Mouse (Mus musculus) gastrocnemius, adult 2 months (tissue): ENCODE measurements around the gene Hils1. TPM values are rescaled to one million over a fixed set of nuclear protein-coding genes. Genes with fewer than 3 reads are reported as not detected.
"Not testable (repeated sequence)": the region's sequence is repeated elsewhere in the genome, so short reads cannot be mapped to it uniquely, and the experiment has no call there.

Source experiments
- DNase-seq: peaks from one replicate; pipeline ENCODE4 v3.0.0; 2022
- H3K27ac ChIP-seq: fragments of 200-600 bp; 2 replicates; pipeline ENCODE4 v1.8.1; 2022; ENCODE audit warnings: mild to moderate bottlenecking
- H3K4me3 ChIP-seq: fragments of 200-600 bp; 2 replicates; pipeline ENCODE4 v1.8.1; 2022; ENCODE audit warnings: mild to moderate bottlenecking, moderate library complexity
- CTCF ChIP-seq: fragments of 200-600 bp; IDR thresholded peaks from 2 replicates; pipeline ENCODE4 v1.8.1; 2022; ENCODE audit warnings: antibody characterized with exemption, mild to moderate bottlenecking, moderate library complexity
- intact Hi-C: fragments of 180-260 bp; cut with DNase I; formaldehyde crosslinking; loops from one replicate; pipeline ENCODE4 v1.15.1; 2025
- total RNA-seq, 2 experiments: library from RNA; stranded (reverse); gene quantifications; 2 replicates each; pipeline ENCODE4 v1.2.3; 2021

Gene Hils1
- total RNA-seq, 2 experiments from 2014 or later, result not detected

DNA sequence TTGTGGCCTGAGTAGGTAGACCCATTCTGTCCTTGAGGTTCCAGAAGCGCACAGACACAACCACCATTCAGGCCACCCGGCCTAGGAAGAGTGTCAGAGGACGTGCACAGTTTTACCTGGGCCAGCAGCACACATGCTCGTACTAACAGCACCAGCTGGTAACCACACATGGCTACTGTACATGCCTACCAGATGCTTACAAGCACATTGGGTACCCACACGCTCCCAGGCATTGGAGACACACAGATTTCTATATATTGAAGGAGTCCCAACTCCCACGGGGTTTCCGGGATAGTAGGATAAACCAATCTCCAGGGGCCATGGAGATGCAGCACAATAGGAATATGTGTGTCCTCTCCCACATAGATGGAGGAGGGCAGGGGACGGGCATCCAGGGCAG, 35.3 kb downstream of the Hils1 start:
- no peak for TF ChIP-seq CTCF
- no peak overlapping the region for H3K4me3 ChIP-seq
- peak; percentile 14 for DNase-seq
- H3K27ac ChIP-seq, result no peak overlapping the region
- intact Hi-C loops, result no loop called here

DNA sequence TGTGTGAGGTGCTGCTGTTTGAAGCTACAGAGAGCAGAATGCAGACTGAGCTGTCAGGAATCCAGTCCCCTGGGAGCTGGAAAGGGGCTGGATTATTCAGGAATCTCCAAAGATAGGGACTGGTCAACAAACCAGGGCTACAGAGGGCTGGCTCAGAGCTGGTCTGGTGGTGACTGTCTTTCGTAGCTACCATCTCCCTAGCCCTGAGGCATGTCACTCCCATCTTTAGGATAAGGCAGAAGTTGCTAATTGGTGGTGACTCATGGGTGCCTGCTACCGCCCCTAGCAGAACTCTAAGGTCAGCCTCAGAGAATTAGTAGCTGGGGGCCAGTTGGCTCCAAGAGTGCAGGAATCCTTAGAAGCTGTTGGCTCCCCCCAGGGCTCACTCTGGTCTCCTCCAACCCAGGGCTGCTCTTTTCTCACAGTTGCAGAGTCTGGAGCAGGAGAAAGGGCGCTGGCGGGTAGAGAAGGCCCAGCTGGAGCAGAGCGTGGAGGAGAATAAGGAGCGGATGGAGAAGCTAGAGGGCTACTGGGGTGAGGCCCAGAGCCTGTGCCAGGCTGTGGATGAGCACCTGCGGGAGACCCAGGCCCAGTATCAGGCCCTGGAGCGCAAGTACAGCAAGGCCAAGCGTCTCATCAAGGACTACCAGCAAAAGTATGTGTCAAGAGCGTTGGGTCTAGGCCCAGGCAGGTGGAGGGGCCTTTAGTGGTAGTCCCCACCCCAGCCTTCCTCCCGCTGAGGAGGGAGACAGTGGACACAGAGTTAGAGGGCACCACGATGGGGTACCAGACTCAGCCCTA, 36.9 kb downstream of the Hils1 start:
- Histone ChIP-seq H3K4me3 (no peak overlapping the region), H3K27ac (peak overlapping the region; percentile 31)
- intact Hi-C loops, result no loop called here
- no peak for TF ChIP-seq CTCF
- peak; percentile 35 for DNase-seq

DNA sequence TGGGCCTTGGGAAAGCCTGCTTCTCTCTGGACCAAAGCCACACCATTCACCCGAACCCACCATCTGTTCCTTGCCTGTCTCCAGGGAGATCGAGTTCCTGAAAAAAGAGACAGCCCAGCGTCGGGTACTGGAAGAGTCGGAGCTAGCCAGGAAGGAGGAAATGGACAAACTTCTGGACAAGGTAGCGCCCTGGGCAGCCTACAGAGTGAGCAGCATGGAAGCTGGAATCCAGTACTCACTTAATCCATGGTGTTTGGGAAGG, 37.5 kb downstream of the Hils1 start:
- H3K27ac ChIP-seq, result peak overlapping the region; percentile 31

DNA sequence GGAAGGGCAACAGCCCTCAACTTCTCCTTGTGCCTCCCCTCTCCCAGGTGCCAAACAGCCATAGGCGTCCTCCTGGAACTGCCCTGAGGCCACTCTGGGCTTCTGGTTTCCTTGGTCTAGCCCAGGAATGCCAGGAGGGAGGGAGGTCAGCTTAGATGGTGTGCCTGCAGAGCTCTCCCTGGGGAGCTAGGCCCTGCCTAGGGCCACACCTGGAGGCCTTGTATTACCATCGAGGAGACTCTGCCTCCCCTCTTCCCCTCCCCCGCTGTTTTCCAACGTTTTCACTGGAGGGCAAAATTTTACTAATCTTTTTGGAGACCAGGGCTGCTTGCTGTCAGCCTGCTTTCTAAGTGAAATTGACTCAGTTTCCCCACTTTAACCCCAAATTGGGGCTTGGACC, 38.6 kb downstream of the Hils1 start:
- intact Hi-C loops, result no loop called here
- peak; percentile 30 for DNase-seq
- Histone ChIP-seq H3K27ac (peak overlapping the region; percentile 82), H3K4me3 (peak overlapping the region; percentile 77)
- no peak for TF ChIP-seq CTCF

More for the DNA sequence above, 37.5 kb downstream of the Hils1 start:
- no peak for TF ChIP-seq CTCF
- H3K4me3 ChIP-seq, result no peak overlapping the region
- DNase-seq, result no peak
- intact Hi-C loops, result no loop called here

DNA sequence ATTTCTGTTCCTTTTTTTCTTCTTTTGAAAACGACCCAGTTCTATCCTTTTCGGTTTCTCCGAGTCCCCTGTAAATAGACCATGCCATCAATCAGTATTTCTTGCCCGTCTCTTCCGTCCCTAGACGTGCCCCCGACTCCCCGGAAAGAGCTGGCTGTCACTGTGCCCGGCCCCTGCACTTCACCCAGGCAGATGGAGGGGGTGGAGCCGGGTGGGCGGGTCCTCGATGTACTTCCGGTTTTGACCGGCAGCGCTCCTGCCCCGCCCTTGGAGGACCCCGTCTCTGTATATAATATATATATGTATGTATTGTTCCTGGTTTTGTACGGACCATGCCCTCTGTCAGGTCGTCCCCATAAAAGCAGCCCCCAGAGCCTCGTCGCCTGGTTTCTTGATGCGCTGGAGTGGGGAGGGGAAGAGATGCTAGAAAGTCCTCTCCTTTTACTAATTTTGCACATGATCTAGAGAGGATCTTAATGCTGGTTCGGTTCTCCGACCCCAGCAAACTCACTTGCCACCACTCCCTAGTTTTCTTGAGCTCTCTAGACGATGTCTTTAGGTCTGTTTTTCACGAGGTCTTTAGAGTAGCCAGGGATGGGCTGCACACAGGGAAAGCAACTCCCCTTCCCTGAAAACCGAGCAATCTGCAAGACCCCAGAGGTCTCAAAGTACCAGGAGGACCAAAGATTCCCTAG, 39.3 kb downstream of the Hils1 start:
- peak; percentile 14 for TF ChIP-seq CTCF
- peak overlapping the region; percentile 82 for H3K27ac ChIP-seq

DNA sequence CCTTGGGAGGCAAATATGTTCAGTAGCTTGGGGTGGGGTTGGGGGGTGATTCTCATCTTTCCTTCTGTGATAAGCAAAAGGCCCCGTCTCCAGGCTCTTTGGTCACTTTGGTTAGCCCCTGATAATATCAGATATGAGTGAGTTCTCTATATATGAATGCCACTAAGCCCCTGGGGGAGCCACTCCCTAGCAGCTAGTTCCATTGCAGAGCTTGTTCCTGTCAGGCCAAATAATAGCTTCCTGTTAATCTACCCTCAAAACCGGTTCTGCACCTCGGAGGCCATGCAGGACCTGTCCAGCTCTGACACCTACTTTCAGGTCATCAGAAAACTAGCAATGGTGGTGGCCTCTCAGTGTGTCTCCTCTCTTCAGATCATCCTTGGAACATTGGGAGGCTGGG, 40.0 kb downstream of the Hils1 start:
- DNase-seq, result no peak
- Histone ChIP-seq H3K27ac (no peak overlapping the region), H3K4me3 (no peak overlapping the region)
- no peak for TF ChIP-seq CTCF
- intact Hi-C loops, result no loop called here

More for the DNA sequence above, 39.3 kb downstream of the Hils1 start:
- peak; percentile 91 for DNase-seq
- H3K4me3 ChIP-seq, result peak overlapping the region; percentile 77
- intact Hi-C loops, result no loop called here

DNA sequence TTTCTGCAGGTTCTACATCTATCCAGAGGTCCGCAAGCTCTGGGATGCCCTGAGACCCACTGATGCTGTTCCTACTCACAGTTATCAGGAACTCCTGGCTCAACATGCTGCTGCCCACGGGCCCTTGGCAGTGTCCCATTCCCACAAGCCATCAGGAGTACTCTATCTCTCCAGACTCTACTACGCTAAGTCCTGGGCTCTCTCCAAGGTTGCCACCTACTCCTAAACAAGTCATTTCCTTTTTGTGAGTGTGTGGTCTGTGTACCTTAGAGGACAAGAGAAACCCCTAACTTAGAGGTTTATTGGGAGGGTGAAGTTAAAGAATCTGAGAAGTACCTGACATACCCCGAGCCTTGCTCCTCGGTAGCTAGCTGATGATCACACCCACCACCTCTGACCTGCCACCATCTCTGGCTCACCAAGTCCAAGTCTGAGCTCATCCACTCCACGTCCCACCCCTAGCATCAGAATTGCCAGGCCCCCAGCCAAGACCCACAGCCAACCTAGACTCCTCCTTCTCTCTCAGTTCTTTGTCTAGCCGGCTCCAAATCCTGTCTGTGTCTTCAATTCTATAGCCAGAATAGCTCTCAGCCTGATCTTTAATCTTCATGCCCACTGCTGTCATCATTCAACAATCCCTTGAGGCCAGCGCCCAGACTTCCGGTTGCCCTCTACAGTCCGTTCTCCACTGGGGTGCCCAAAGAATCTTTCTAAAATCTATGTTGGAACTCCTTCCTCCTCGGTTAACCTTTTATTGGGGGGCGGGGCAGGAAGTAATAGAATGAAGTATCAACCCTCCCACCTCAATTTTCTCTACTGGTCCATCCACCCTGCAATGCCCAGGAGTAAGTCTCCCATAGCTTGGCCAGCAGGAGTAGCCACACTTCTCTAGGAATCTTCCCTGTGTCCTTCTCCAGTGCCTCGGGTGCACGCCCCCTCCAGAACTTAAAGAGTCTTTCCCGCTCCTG, 41.6 kb downstream of the Hils1 start:
- H3K27ac ChIP-seq, result peak overlapping the region; percentile 67
- intact Hi-C loops, result no loop called here
- TF ChIP-seq CTCF, result no peak
- H3K4me3 ChIP-seq, result peak overlapping the region; percentile 80
- no peak for DNase-seq

DNA sequence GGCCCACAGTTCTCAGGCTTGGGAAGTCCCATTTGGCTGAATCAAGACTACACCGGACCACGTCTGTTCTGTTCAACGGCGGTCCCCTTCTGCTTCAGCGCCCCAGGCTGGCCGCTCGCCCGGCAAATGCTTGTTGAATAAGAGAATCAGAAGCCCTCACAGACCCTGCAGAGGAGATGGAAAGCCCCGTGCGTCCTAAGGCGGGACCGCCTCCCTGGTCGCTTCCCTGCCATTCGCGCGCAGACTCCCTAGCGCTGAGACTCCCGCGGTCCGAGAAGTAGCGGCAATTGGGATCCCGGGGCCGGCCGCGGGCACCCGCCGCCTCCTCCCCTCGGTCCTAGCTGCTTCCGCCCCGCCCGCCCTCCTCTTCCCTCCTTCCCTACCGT, 42.2 kb downstream of the Hils1 start, which contains the start of gene Samd14:
Samd14 (plus strand) TSS at position 251 of the 386 bp plus-strand sequence.
- H3K27ac ChIP-seq, result peak within 1 kb of the TSS; percentile 67
- intact Hi-C loops, result no loop called here
- peak; percentile 73 for DNase-seq
- peak within 1 kb of the TSS; percentile 80 for H3K4me3 ChIP-seq
- no peak for TF ChIP-seq CTCF

DNA sequence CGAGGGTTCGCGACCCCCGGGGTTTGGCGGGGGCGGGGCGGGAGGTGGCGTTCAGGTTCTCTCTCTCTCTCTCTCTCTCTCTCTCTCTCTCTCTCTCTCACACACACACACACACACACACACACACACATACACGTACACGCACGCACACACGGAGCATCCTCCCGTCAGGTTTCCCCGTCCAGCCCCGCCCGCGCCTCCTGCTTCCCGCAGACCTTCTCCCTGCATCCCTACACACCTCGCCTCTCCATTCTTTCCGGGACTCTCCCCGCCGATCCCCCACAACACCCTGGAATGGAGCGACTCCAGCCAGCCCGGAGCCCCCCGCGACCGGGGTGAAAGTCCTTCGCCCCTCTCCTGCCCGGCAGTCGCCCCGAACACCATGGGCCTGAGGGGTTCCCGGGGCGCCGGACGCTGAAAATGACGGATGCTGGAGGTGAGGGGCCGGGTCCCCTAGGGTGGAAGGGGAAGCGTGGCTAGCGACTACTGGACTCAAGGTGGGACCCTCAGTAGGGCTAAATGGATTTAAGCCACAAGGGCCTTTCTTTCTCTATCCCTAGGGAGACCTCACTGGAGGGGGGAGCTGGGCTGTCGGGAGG, 42.8 kb downstream of the Hils1 start:
- peak overlapping the region; percentile 80 for H3K4me3 ChIP-seq
- intact Hi-C loops, result no loop called here
- DNase-seq, result no peak
- TF ChIP-seq CTCF, result no peak
- peak overlapping the region; percentile 67; the same call in 1 of the 2 replicates for H3K27ac ChIP-seq

DNA sequence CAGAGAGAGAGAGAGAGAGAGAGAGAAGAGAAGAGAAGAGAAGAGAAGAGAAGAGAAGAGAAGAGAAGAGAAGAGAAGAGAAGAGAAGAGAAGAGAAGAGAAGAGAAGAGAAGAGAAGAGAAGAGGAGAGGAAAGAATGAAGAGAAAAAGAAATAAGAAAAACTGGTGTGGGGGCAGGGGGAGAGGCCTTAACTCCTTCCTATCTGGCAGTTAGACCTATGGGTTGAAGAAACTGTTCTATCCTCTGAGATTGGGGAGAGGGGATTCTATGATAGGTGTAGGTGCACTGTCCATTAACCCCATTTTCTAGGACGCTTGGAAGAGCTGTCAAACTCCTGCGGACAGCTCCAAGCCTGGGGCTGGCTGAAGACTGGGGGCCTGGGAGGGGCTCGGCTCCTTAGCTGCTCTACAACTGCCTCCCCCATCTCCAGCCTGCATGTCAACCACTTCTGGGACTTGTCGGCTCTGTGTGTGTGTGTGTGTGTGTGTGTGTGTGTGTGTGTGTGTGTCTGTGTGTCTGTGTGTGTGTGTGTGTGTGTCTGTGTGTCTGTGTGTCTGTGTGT, 43.5 kb downstream of the Hils1 start:
- H3K4me3 ChIP-seq, DNase-seq, intact Hi-C loops, H3K27ac ChIP-seq: not testable (repeated sequence)

DNA sequence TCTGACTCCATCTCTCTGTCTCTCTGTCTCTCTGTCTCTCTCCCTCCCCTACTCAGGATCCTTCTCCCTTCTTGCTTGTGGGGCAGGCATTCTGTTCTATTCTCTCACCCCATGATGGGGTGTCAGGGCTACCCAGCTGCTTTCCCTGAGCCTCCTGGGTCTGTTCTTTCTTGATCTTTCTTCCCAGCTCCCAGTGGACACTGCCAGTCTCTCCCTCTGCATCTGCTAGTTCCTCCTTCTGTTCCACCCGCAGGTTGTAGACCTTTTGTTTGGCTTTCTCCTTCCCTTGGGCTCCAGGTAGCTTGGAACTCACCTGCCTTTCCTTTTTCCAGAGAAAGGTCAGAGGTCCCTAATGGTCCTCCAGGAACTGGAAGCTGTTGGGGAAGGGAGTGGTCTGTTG, 44.0 kb downstream of the Hils1 start:
- TF ChIP-seq CTCF, result no peak
- intact Hi-C loops, result no loop called here
- no peak overlapping the region for H3K27ac ChIP-seq
- H3K4me3 ChIP-seq, result no peak overlapping the region
- DNase-seq, result no peak

DNA sequence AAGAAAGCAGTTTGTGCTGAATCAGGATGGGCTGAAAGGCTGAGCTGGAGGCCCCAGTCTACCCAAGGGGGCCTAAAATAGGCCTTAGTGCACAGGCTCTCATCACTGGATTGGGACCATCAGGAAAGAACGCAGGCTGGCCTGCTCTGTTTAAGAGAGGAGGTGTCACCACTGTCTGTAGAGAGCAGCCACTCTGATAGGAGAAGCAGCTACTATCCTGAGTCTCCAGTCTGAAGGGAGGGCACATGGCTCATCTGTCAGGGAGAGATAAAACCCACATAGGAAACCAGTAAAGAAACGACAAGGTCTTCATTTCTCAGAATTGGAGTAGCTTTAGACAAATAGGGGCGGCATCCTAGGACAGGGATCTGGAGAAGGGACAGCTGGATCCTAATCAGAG, 44.7 kb downstream of the Hils1 start:
- intact Hi-C loops, result no loop called here
- TF ChIP-seq CTCF, result no peak
- Histone ChIP-seq H3K4me3 (no peak overlapping the region), H3K27ac (no peak overlapping the region)
- DNase-seq, result no peak
